Mouse (Mus musculus): ENCODE measurements at regions not wholly inside any gene's neighbourhood (a gene's known extent, or its start where the extent isn't known, plus 50 kb on each side); places are given as distances from the start of the nearest gene placed in this dataset.

DNA sequence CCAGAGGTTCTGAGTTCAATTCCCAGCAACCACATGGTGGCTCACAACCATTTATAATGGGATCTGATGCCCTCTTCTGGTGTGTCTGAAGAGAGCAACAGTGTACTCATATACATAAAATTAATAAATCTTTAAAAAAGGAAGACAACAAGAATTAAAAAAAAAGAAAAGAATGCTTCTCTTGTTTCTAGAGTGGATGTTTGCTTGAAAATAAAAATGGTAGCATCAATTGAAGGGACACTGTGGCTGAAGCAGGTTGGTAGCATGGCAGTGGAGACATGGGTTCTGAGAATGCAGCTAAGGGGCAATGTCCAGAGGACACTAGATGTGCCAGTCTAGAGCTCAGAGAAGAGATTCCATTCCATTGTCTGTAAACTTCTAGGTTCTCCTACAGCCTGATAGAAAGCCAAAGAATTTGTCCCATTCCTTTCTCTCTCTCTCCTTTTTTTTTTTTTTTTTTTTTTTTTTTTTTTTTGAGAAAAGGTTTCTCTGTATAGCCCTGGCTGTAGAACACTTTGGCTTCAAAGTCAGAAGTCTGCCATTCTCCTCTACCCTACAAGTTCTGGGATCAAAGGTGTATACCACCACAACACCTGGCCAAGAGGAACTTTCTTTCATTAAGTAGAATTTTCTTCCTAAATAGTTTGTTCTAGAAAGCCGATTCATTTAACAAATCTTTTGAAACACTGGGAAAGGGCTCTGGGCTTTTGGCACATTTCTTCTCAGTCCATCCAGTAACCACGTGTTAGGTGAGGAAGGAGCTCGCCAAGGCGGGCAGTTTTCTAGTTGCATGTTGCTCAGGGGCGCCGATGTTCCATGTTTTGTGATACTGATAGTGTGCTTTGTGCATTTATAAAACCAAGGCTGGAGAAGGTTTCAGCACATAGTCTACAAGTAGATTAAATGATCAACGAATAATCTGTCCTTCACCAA lies 158.1 kb downstream of the Qrsl1 start:
- H3K27me3 ChIP-seq (ENCODE audit: insufficient read depth, low read length) = no peaks in the 10 kb centered on the region
- no peak for ATAC-seq (ENCODE audit: extremely low read depth, insufficient number of reproducible peaks, low FRiP score, poor library complexity, severe bottlenecking)
- no peak for TF ChIP-seq GATA2 (IDR thresholded peaks at IDR 0.05; ENCODE audit: borderline replicate concordance, low read depth, low read length)
- no peak for TF ChIP-seq CTCF (IDR thresholded peaks at IDR 0.05; ENCODE audit: low read depth, low read length)
- no peak for TF ChIP-seq TAL1 (conservative IDR thresholded peaks at IDR 0.05; ENCODE audit: low read depth, low read length)
- TF ChIP-seq POLR2AphosphoS5 (IDR thresholded peaks at IDR 0.05; ENCODE audit: insufficient replicate concordance, low read depth, low read length) = no peak
- H3K4me3 ChIP-seq (ENCODE audit: low read depth, low read length) = no peak overlapping the region; the same call in 1 of the 2 replicates
- H3K4me1 ChIP-seq (ENCODE audit: insufficient read depth, low read depth, low read length) = peaks cover 40% of the 10 kb centered on the region
- no peaks in the 10 kb centered on the region for H3K9me3 ChIP-seq (replicated peaks)
- no peaks in the 10 kb centered on the region for H3K36me3 ChIP-seq (replicated peaks)
- DNase-seq (ENCODE audit: low spot score) = no peak

DNA sequence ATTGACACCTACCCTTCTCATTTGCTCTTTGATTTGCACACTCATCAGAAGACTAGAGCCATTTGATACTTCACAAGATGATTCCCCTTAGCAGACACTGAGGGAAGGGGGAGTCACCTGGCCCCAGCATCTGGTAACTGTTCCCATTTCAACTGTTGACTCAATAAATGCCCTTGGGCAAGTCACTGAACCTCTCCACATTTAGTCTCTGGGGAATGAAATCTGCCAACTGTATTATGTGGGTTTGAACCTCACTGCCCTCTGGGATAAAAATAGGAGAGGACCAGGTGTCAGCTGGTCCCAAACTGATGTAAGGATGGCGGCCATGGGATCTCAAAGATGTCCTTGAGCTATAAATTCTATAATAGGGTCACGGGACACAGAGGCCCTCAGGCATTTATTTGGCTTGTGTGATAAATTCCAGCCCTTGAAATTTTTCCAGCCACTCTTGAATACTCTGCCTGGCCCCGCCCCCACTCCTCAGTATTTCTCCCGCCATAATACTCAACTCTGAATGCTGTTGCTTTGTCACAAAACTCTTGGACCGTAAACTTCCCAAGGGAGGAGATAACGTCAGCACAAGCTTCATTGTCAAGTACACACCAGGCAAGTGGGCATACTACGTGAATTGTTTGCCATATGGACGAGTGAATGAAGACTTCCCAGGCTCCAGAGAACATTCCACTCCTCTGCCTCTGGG lies 155.5 kb downstream of the Qrsl1 start:
- Histone ChIP-seq H3K9me3 (replicated peaks) (no peaks in the 10 kb centered on the region), H3K27me3 (ENCODE audit: insufficient read depth, low read length) (no peaks in the 10 kb centered on the region), H3K4me1 (ENCODE audit: insufficient read depth, low read depth, low read length) (peaks cover 24% of the 10 kb centered on the region), H3K4me3 (ENCODE audit: low read depth, low read length) (no peak overlapping the region), H3K36me3 (replicated peaks) (no peaks in the 10 kb centered on the region)
- no peak for DNase-seq (ENCODE audit: low spot score)
- no peak for ATAC-seq (ENCODE audit: extremely low read depth, insufficient number of reproducible peaks, low FRiP score, poor library complexity, severe bottlenecking)
- TF ChIP-seq GATA2 (IDR thresholded peaks at IDR 0.05; ENCODE audit: borderline replicate concordance, low read depth, low read length) (no peak), POLR2AphosphoS5 (IDR thresholded peaks at IDR 0.05; ENCODE audit: insufficient replicate concordance, low read depth, low read length) (no peak), TAL1 (conservative IDR thresholded peaks at IDR 0.05; ENCODE audit: low read depth, low read length) (no peak), GATA1 (IDR thresholded peaks at IDR 0.05; ENCODE audit: borderline replicate concordance, low read length) (no peak), CTCF (IDR thresholded peaks at IDR 0.05; ENCODE audit: low read depth, low read length) (no peak)

DNA sequence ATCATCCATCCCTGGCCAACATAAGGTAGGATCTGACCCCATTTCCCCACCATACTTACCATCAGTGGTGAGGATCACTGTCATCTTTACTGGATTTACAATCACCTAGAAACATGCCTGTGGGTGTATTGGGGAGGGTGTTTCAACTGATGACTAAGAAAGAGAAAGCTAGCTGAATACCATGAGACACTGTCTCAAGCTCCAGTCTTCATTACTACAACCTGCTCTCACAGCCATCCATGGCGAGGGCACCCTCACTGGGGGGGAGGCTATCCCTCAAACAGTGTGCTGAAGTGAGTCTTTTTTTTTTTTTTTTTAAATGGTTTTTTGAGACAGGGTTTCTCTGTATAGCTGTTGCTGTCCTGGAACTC lies 154.9 kb downstream of the Qrsl1 start:
- Histone ChIP-seq H3K4me1 (ENCODE audit: insufficient read depth, low read depth, low read length) (peaks cover 19% of the 10 kb centered on the region), H3K4me3 (ENCODE audit: low read depth, low read length) (no peak overlapping the region), H3K9me3 (replicated peaks) (no peaks in the 10 kb centered on the region), H3K36me3 (replicated peaks) (no peaks in the 10 kb centered on the region), H3K27me3 (ENCODE audit: insufficient read depth, low read length) (no peaks in the 10 kb centered on the region)
- no peak for DNase-seq (ENCODE audit: low spot score)
- no peak for ATAC-seq (ENCODE audit: extremely low read depth, insufficient number of reproducible peaks, low FRiP score, poor library complexity, severe bottlenecking)
- TF ChIP-seq GATA2 (IDR thresholded peaks at IDR 0.05; ENCODE audit: borderline replicate concordance, low read depth, low read length) = no peak

DNA sequence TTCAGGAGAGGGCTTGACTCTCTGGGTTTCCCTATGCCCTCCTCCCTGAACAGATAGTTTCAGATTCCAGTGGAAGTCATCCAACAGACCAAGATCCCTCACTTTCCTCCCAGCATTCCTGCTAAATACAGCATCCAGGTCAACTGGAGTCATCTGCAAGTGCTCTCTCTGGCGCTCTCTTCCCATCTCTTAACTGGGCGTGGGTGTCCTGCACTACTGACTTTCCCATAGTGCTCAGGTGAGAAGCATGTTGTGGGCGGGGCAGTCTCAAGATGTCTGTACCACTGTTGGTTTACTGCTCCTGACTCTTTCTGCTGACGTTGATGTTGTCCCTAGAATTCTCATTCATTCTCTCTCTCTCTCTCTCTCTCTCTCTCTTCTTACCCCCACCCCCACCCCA lies 154.0 kb downstream of the Qrsl1 start:
- H3K4me3 ChIP-seq (ENCODE audit: low read depth, low read length) = no peak overlapping the region
- H3K9me3 ChIP-seq (replicated peaks) = no peaks in the 10 kb centered on the region
- no peaks in the 10 kb centered on the region for H3K27me3 ChIP-seq (ENCODE audit: insufficient read depth, low read length)
- DNase-seq (ENCODE audit: low spot score) (no peak), ATAC-seq (ENCODE audit: extremely low read depth, insufficient number of reproducible peaks, low FRiP score, poor library complexity, severe bottlenecking) (no peak)
- no peaks in the 10 kb centered on the region for H3K36me3 ChIP-seq (replicated peaks)
- peaks cover 21% of the 10 kb centered on the region for H3K4me1 ChIP-seq (ENCODE audit: insufficient read depth, low read depth, low read length)
- TF ChIP-seq TAL1 (conservative IDR thresholded peaks at IDR 0.05; ENCODE audit: low read depth, low read length) = no peak
- TF ChIP-seq GATA2 (IDR thresholded peaks at IDR 0.05; ENCODE audit: borderline replicate concordance, low read depth, low read length) = no peak

DNA sequence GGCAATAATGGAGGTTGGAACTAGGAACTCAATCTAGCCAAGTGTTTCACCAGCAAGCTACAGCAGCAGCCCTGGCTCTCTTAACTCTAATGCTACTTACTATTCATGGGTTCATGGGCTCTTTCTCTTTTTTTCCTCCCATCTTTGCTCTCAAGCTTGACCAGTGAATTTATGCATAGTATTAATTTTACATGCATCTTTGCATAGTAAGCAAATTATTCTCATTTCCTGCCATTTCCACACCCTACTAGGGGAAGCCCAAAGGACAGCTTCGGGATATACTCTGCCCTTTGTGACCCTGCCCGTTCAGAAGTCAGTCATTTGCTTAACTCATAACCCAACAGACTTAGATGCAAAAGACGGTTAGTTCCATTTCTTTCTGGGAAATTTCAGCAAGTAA lies 153.2 kb downstream of the Qrsl1 start:
- Histone ChIP-seq H3K9me3 (replicated peaks) (no peaks in the 10 kb centered on the region), H3K27me3 (ENCODE audit: insufficient read depth, low read length) (no peaks in the 10 kb centered on the region), H3K4me1 (ENCODE audit: insufficient read depth, low read depth, low read length) (peaks cover 17% of the 10 kb centered on the region), H3K4me3 (ENCODE audit: low read depth, low read length) (no peak overlapping the region), H3K36me3 (replicated peaks) (no peaks in the 10 kb centered on the region)
- no peak for TF ChIP-seq POLR2AphosphoS5 (IDR thresholded peaks at IDR 0.05; ENCODE audit: insufficient replicate concordance, low read depth, low read length)
- no peak for TF ChIP-seq GATA2 (IDR thresholded peaks at IDR 0.05; ENCODE audit: borderline replicate concordance, low read depth, low read length)
- no peak for TF ChIP-seq TAL1 (conservative IDR thresholded peaks at IDR 0.05; ENCODE audit: low read depth, low read length)
- no peak for TF ChIP-seq CTCF (IDR thresholded peaks at IDR 0.05; ENCODE audit: low read depth, low read length)
- TF ChIP-seq GATA1 (IDR thresholded peaks at IDR 0.05; ENCODE audit: borderline replicate concordance, low read length) = no peak
- DNase-seq (ENCODE audit: low spot score) (no peak), ATAC-seq (ENCODE audit: extremely low read depth, insufficient number of reproducible peaks, low FRiP score, poor library complexity, severe bottlenecking) (no peak)

DNA sequence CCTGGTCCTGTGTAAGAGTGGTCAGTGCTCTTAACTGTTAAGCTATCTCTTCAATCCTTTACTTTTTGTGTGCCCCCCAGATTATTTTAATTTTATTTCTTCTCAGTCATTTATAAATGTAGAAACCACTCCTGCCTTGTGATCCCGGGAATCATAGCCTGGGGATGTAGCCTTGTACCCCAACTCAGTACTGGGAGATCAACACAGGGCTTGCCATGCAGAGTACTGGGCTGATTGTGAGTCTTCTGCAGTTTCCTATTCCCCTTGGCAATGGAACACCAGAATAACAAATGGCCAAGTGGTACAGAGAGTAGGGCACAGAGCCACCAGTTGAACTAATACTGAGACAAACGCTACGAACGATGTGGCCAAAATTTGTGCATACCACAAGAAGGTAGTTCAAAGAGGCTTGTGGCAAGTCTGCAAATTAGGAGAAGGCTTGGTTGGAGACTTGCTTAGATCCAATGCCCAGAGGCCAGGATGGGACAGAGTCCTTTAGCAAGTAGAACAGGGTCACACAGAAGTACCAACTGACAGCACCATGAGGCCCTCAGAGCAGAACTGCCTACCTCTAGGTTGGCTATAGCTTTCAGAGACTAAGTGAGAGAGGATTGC lies 151.9 kb downstream of the Qrsl1 start:
- ATAC-seq (ENCODE audit: extremely low read depth, insufficient number of reproducible peaks, low FRiP score, poor library complexity, severe bottlenecking) = no peak
- no peaks in the 10 kb centered on the region for H3K36me3 ChIP-seq (replicated peaks)
- H3K9me3 ChIP-seq (replicated peaks) = no peaks in the 10 kb centered on the region
- H3K4me1 ChIP-seq (ENCODE audit: insufficient read depth, low read depth, low read length) = peaks cover 10% of the 10 kb centered on the region
- H3K4me3 ChIP-seq (ENCODE audit: low read depth, low read length) = no peak overlapping the region
- no peak for DNase-seq (ENCODE audit: low spot score)
- no peak for TF ChIP-seq TAL1 (conservative IDR thresholded peaks at IDR 0.05; ENCODE audit: low read depth, low read length)
- TF ChIP-seq CTCF (IDR thresholded peaks at IDR 0.05; ENCODE audit: low read depth, low read length) = no peak
- TF ChIP-seq GATA1 (IDR thresholded peaks at IDR 0.05; ENCODE audit: borderline replicate concordance, low read length) = no peak
- TF ChIP-seq GATA2 (IDR thresholded peaks at IDR 0.05; ENCODE audit: borderline replicate concordance, low read depth, low read length) = no peak
- no peaks in the 10 kb centered on the region for H3K27me3 ChIP-seq (ENCODE audit: insufficient read depth, low read length)
